Mouse (Mus musculus) embryonic facial prominence, embryonic 15.5 days (tissue): ENCODE measurements at regions not wholly inside any gene's neighbourhood (a gene's known extent, or its start where the extent isn't known, plus 50 kb on each side); places are given as distances from the start of the nearest gene placed in this dataset.
A peak's percentile ranks its signal among the peaks of the same experiment; 100 is the strongest.
"Not testable (repeated sequence)": the region's sequence is repeated elsewhere in the genome, so short reads cannot be mapped to it uniquely, and the experiment has no call there.

Source experiments
- ATAC-seq: fragments of 200-750 bp; cut with Nextera tagmentation; 2 replicates; pipeline ENCODE4 v1.8.0; 2017; ENCODE audit warnings: low read depth, moderate TSS enrichment; ENCODE audit not compliant: insufficient number of reproducible peaks, low FRiP score, low TSS enrichment
- H3K27ac ChIP-seq: fragments of 300-500 bp; sonication (generic); replicated peaks from 2 replicates; pipeline ENCODE4 v1.5.1; 2015; ENCODE audit warnings: mild to moderate bottlenecking, inconsistent platforms
- H3K27me3 ChIP-seq: fragments of 300-500 bp; sonication (generic); 2 replicates; pipeline ENCODE4 v1.6.1; 2015; ENCODE audit warnings: inconsistent platforms
- H3K36me3 ChIP-seq: fragments of 300-500 bp; sonication (generic); 2 replicates; pipeline ENCODE4 v1.6.1; 2015; ENCODE audit warnings: mild to moderate bottlenecking, inconsistent platforms
- H3K4me1 ChIP-seq: fragments of 300-500 bp; sonication (generic); 2 replicates; pipeline ENCODE4 v1.6.1; 2015; ENCODE audit warnings: inconsistent platforms
- H3K4me2 ChIP-seq: fragments of 300-500 bp; sonication (generic); replicated peaks from 2 replicates; pipeline ENCODE4 v1.6.1; 2015; ENCODE audit warnings: mild to moderate bottlenecking, inconsistent platforms
- H3K4me3 ChIP-seq: fragments of 300-500 bp; sonication (generic); replicated peaks from 2 replicates; pipeline ENCODE4 v1.5.1; 2015; ENCODE audit warnings: mild to moderate bottlenecking, inconsistent platforms
- H3K9ac ChIP-seq: fragments of 300-500 bp; sonication (generic); 2 replicates; pipeline ENCODE4 v1.6.1; 2015; ENCODE audit warnings: inconsistent platforms
- H3K9me3 ChIP-seq: fragments of 300-500 bp; sonication (generic); replicated peaks from 2 replicates; pipeline ENCODE4 v1.6.1; 2016; ENCODE audit warnings: inconsistent platforms
- WGBS: fragments of 180-500 bp; shearing (Covaris S2); methylation state at CpG from one replicate; pipeline ENCODE4 v1.1.7; 2015; 5-methylcytosine and 5-hydroxymethylcytosine counted together

GRCm38 (mm10) chr7:92984701-92985682, 94.7 kb upstream of the Fam181b start:
- Histone ChIP-seq H3K9me3 (no peaks in the 10 kb centered on the region), H3K36me3 (no peaks in the 10 kb centered on the region), H3K4me2 (peak overlapping the region; percentile 19), H3K4me1 (no peaks in the 10 kb centered on the region), H3K9ac (no peak overlapping the region), H3K27ac (no peak overlapping the region), H3K4me3 (peak overlapping the region; percentile 18), H3K27me3 (no peaks in the 10 kb centered on the region)
- 25% methylated on average over 18 of the region's 18 CpGs for WGBS
- ATAC-seq = no peak

DNA sequence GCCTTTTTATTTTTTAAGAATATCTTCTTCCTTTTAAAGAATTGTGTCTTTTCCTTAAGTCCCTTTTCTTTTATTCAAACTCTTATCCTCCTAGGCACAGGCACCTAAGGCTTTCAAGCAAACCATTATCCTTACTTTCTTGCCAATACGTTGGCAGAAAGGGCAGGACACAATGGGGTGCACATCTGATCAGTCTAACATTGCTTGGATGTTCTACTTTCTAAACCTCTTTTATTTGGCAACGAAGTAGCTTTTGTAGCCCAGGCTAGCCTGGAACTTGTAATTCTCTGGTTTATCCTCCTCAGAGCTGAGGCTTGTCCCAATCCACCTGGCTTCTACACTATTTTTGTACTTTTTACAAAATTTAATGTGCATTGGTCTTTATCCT, 94.0 kb upstream of the Fam181b start:
- H3K4me1 ChIP-seq = no peaks in the 10 kb centered on the region
- no peak for ATAC-seq
- 76% methylated on average over 2 of the region's 2 CpGs for WGBS

DNA sequence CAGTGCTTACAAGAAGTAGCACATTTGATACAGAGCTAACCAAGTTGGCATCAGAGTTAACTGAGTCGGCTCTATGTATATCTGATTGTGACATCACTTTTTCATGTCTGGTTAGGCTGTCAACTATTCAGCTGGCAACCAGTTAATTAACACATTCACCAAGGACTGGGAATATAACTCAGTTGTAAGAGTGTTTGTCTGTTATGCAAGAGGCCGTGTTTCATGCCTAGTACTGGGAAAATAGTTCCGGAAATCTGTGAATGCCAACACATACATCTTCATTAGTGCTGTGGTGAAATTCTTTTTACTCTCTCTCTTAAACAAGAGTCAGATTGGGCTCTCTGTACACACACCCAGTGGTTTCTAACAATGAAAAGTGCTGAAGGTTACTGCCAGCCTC, 80.8 kb upstream of the Fam181b start:
- 84% methylated on average over 3 of the region's 3 CpGs for WGBS
- Histone ChIP-seq H3K27me3 (no peaks in the 10 kb centered on the region), H3K4me1 (no peaks in the 10 kb centered on the region), H3K9me3 (no peaks in the 10 kb centered on the region), H3K4me2 (no peak overlapping the region), H3K9ac (no peak overlapping the region), H3K27ac (no peak overlapping the region), H3K36me3 (no peaks in the 10 kb centered on the region), H3K4me3 (no peak overlapping the region)
- ATAC-seq = no peak

More for the DNA sequence above, 94.0 kb upstream of the Fam181b start:
- H3K9ac ChIP-seq = no peak overlapping the region
- H3K27me3 ChIP-seq = no peaks in the 10 kb centered on the region
- no peaks in the 10 kb centered on the region for H3K9me3 ChIP-seq
- no peak overlapping the region for H3K27ac ChIP-seq
- no peak overlapping the region for H3K4me2 ChIP-seq
- H3K4me3 ChIP-seq = no peak overlapping the region
- H3K36me3 ChIP-seq = no peaks in the 10 kb centered on the region

- not testable (repeated sequence) for H3K4me1 ChIP-seq, H3K4me3 ChIP-seq, H3K36me3 ChIP-seq, H3K4me2 ChIP-seq, H3K9me3 ChIP-seq, H3K27ac ChIP-seq, ATAC-seq, H3K27me3 ChIP-seq, H3K9ac ChIP-seq
- 21% methylated on average over 5 of the region's 5 CpGs for whole genome bisulfite sequencing
Observed at GRCm38 (mm10) chr7:93006694-93007231, 72.9 kb upstream of the Fam181b start.

- Histone ChIP-seq H3K27me3 (no peaks in the 10 kb centered on the region), H3K9ac (no peak overlapping the region), H3K36me3 (no peaks in the 10 kb centered on the region), H3K4me3 (no peak overlapping the region), H3K9me3 (no peaks in the 10 kb centered on the region), H3K4me1 (no peaks in the 10 kb centered on the region), H3K4me2 (no peak overlapping the region), H3K27ac (no peak overlapping the region)
- no peak for ATAC-seq
- 48% methylated on average over 4 of the region's 4 CpGs for WGBS
Observed at GRCm38 (mm10) chr7:93007721-93008120, 71.9 kb upstream of the Fam181b start.

DNA sequence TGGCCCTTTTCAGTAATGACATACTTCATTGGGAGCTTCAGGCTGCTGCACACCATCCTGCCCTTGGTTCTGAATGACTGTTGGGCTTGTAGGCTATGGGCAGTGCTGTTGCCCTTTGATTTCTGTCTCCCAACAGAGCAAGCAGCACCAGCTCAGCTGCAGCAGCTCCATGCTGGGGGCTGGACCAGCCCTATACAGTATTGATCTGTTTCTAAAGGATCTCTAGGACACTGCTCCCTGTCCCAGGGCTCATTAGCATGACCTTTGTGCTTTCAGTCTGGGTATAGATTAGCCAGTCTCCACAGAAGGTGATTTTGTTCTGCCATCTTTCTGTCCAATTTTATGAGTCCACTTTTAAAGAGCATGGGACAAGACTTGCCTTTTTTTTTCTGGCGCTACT, 60.3 kb upstream of the Fam181b start:
- no peak for ATAC-seq
- H3K4me1 ChIP-seq = no peaks in the 10 kb centered on the region
- 90% methylated on average over 1 of the region's 1 CpGs for WGBS
- no peak overlapping the region for H3K4me2 ChIP-seq
- no peaks in the 10 kb centered on the region for H3K9me3 ChIP-seq
- H3K4me3 ChIP-seq = no peak overlapping the region
- H3K9ac ChIP-seq = no peak overlapping the region
- H3K36me3 ChIP-seq = no peaks in the 10 kb centered on the region
- H3K27ac ChIP-seq = no peak overlapping the region
- no peaks in the 10 kb centered on the region for H3K27me3 ChIP-seq

GRCm38 (mm10) chr7:93023489-93024130, 56.1 kb upstream of the Fam181b start:
- no peaks in the 10 kb centered on the region for H3K9me3 ChIP-seq
- H3K4me3 ChIP-seq = no peak overlapping the region
- H3K4me1 ChIP-seq = no peaks in the 10 kb centered on the region
- no peak overlapping the region for H3K27ac ChIP-seq
- no peak for ATAC-seq
- H3K27me3 ChIP-seq = no peaks in the 10 kb centered on the region
- no peak overlapping the region for H3K4me2 ChIP-seq
- H3K9ac ChIP-seq = no peak overlapping the region
- 47% methylated on average over 5 of the region's 5 CpGs for WGBS
- no peaks in the 10 kb centered on the region for H3K36me3 ChIP-seq

DNA sequence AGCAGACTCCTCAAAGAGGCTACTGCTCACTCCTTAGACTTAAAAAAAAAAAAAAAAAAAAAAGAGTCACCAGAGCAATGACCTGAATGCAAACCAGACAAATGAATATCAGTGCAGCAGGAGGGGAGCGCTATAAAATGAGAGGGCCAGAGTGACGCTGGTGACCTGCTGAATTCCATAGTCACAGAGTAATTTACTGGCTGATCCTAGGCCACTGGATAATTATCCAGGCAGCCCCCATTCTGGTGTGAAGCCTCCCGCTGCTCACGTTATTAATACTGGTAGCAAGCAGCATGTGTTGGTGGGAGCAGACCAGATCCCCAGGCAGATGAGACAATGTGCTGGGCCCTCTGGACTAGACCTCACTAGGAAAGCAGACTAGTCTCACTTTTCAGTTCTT, 53.4 kb upstream of the Fam181b start:
- Histone ChIP-seq H3K36me3 (no peaks in the 10 kb centered on the region), H3K4me2 (no peak overlapping the region), H3K4me3 (no peak overlapping the region), H3K4me1 (no peaks in the 10 kb centered on the region), H3K27ac (no peak overlapping the region), H3K9ac (no peak overlapping the region), H3K27me3 (no peaks in the 10 kb centered on the region), H3K9me3 (no peaks in the 10 kb centered on the region)
- 55% methylated on average over 4 of the region's 4 CpGs for WGBS
- ATAC-seq = no peak
